Mouse (Mus musculus) hindbrain, embryonic 16.5 days (tissue): ENCODE results near the gene Slc7a11. TPM values are rescaled to one million over a fixed set of nuclear protein-coding genes. Genes with fewer than 3 reads are reported as not detected.

Experiments
- ATAC-seq: fragments of 200-750 bp; cut with Nextera tagmentation; 2 replicates; pipeline ENCODE4 v1.8.0; 2017; ENCODE audit warnings: moderate TSS enrichment, moderate library complexity
- H3K27ac ChIP-seq: fragments of 300-500 bp; sonication (generic); 2 replicates; pipeline ENCODE4 v1.5.1; 2014; ENCODE audit warnings: low read depth, mild to moderate bottlenecking, control low read depth, low read length, moderate library complexity
- H3K27me3 ChIP-seq: fragments of 300-500 bp; sonication (generic); replicated peaks from 2 replicates; pipeline ENCODE4 v1.6.1; 2014; ENCODE audit warnings: low read length; ENCODE audit not compliant: control insufficient read depth, insufficient read depth
- H3K36me3 ChIP-seq: fragments of 300-500 bp; sonication (generic); 2 replicates; pipeline ENCODE4 v1.6.1; 2014; ENCODE audit warnings: mild to moderate bottlenecking, low read length, moderate library complexity, mixed read lengths; ENCODE audit not compliant: control insufficient read depth, insufficient read depth
- H3K4me1 ChIP-seq: fragments of 300-500 bp; sonication (generic); 2 replicates; pipeline ENCODE4 v1.6.1; 2014; ENCODE audit warnings: low read depth, low read length; ENCODE audit not compliant: control insufficient read depth, insufficient read depth
- H3K4me2 ChIP-seq: fragments of 300-500 bp; sonication (generic); 2 replicates; pipeline ENCODE4 v1.6.1; 2014; ENCODE audit warnings: mild to moderate bottlenecking, low read length, control low read depth, moderate library complexity
- H3K4me3 ChIP-seq: fragments of 300-500 bp; sonication (generic); 2 replicates; pipeline ENCODE4 v1.5.1; 2014; ENCODE audit warnings: mild to moderate bottlenecking, low read length, control low read depth, moderate library complexity
- H3K9ac ChIP-seq: fragments of 300-500 bp; sonication (generic); 2 replicates; pipeline ENCODE4 v1.6.1; 2014; ENCODE audit warnings: low read depth, mild to moderate bottlenecking, control low read depth, low read length, moderate library complexity
- H3K9me3 ChIP-seq: fragments of 300-500 bp; sonication (generic); 2 replicates; pipeline ENCODE4 v1.6.1; 2014; ENCODE audit warnings: mild to moderate bottlenecking, low read length, moderate library complexity; ENCODE audit not compliant: control insufficient read depth
- WGBS: fragments of 180-500 bp; shearing (Covaris S2); extraction: QIAGEN DNeasy Blood & Tissue Kit; methylation state at CpG from one replicate; pipeline ENCODE4 v1.1.7; 2014; 5-methylcytosine and 5-hydroxymethylcytosine counted together
- polyA plus RNA-seq: library from polyadenylated mRNA; unstranded; fragments of >200 nt; fragmentation: Nextera tagmentation; extraction: Ambion mirVana; gene quantifications from 2 replicates; pipeline ENCODE4 v1.2.1, GENCODE M21; 2015

Slc7a11 gene
- polyA plus RNA-seq, 1 experiment from 2014 or later, result 3.4 TPM

- Histone ChIP-seq H3K27me3 (no peaks in the 10 kb centered on the region; the same call in 1 of the 2 replicates), H3K4me3 (no peak overlapping the region), H3K4me2 (no peak overlapping the region), H3K27ac (no peak overlapping the region), H3K9me3 (0 out of 2 replicates have a peak, but pooled peaks cover 3% of the 10 kb centered on the region), H3K9ac (no peak overlapping the region), H3K36me3 (no peaks in the 10 kb centered on the region), H3K4me1 (no peaks in the 10 kb centered on the region)
- ATAC-seq, result no peak
Measured at GRCm38 (mm10) chr3:49893945-49894344, 549.5 kb downstream of the Slc7a11 start.

GRCm38 (mm10) chr3:49887359-49887758 is 556.1 kb downstream of the Slc7a11 start:
- Histone ChIP-seq H3K4me3 (no peak overlapping the region), H3K9ac (no peak overlapping the region), H3K27me3 (no peaks in the 10 kb centered on the region), H3K36me3 (no peaks in the 10 kb centered on the region), H3K4me1 (no peaks in the 10 kb centered on the region; the same call in 1 of the 2 replicates), H3K4me2 (no peak overlapping the region), H3K27ac (no peak overlapping the region), H3K9me3 (no peaks in the 10 kb centered on the region)
- 45% methylated on average over 2 of the region's 2 CpGs for WGBS
- no peak for ATAC-seq

GRCm38 (mm10) chr3:49886220-49886945 is 557.0 kb downstream of the Slc7a11 start:
- no peak overlapping the region for H3K27ac ChIP-seq
- H3K4me1 ChIP-seq, result no peaks in the 10 kb centered on the region; the same call in 1 of the 2 replicates
- no peaks in the 10 kb centered on the region for H3K36me3 ChIP-seq
- no peaks in the 10 kb centered on the region for H3K27me3 ChIP-seq
- no peak overlapping the region for H3K9ac ChIP-seq
- ATAC-seq, result peak; percentile 88
- no peaks in the 10 kb centered on the region for H3K9me3 ChIP-seq
- no peak overlapping the region for H3K4me3 ChIP-seq
- 18% methylated on average over 8 of the region's 8 CpGs for WGBS
- H3K4me2 ChIP-seq, result no peak overlapping the region

GRCm38 (mm10) chr3:49880496-49880895 is 562.9 kb downstream of the Slc7a11 start:
- no peak for ATAC-seq
- no peaks in the 10 kb centered on the region for H3K9me3 ChIP-seq

GRCm38 (mm10) chr3:49870786-49871185 is 572.6 kb downstream of the Slc7a11 start:
- H3K9me3 ChIP-seq, result no peaks in the 10 kb centered on the region
- H3K36me3 ChIP-seq, result no peaks in the 10 kb centered on the region
- no peak overlapping the region for H3K4me3 ChIP-seq
- H3K9ac ChIP-seq, result no peak overlapping the region
- 64% methylated on average over 3 of the region's 3 CpGs for WGBS
- no peak for ATAC-seq
- H3K27ac ChIP-seq, result no peak overlapping the region
- H3K4me2 ChIP-seq, result no peak overlapping the region
- H3K27me3 ChIP-seq, result no peaks in the 10 kb centered on the region
- peaks cover 9% of the 10 kb centered on the region for H3K4me1 ChIP-seq

More at GRCm38 (mm10) chr3:49880496-49880895, 562.9 kb downstream of the Slc7a11 start:
- H3K36me3 ChIP-seq, result no peaks in the 10 kb centered on the region
- H3K4me3 ChIP-seq, result no peak overlapping the region
- no peak overlapping the region for H3K9ac ChIP-seq
- H3K4me2 ChIP-seq, result no peak overlapping the region
- no peaks in the 10 kb centered on the region for H3K4me1 ChIP-seq
- no peaks in the 10 kb centered on the region for H3K27me3 ChIP-seq
- no peak overlapping the region for H3K27ac ChIP-seq

GRCm38 (mm10) chr3:49867951-49868584 is 575.3 kb downstream of the Slc7a11 start:
- 11% methylated on average over 4 of the region's 4 CpGs for WGBS
- Histone ChIP-seq H3K36me3 (no peaks in the 10 kb centered on the region), H3K4me2 (0 out of 2 replicates have a peak overlapping the region, but pooled peaks have one; percentile 1), H3K4me3 (no peak overlapping the region), H3K9me3 (no peaks in the 10 kb centered on the region), H3K27ac (peak overlapping the region; percentile 1; the same call in 1 of the 2 replicates), H3K9ac (no peak overlapping the region), H3K27me3 (no peaks in the 10 kb centered on the region), H3K4me1 (peaks cover 9% of the 10 kb centered on the region)
- peak; percentile 44; the same call in 1 of the 2 replicates for ATAC-seq

GRCm38 (mm10) chr3:49867147-49867950 is 576.1 kb downstream of the Slc7a11 start:
- no peak for ATAC-seq
- Histone ChIP-seq H3K4me1 (peaks cover 9% of the 10 kb centered on the region), H3K4me2 (0 out of 2 replicates have a peak overlapping the region, but pooled peaks have one; percentile 1), H3K36me3 (no peaks in the 10 kb centered on the region), H3K9me3 (no peaks in the 10 kb centered on the region), H3K27ac (no peak overlapping the region; the same call in 1 of the 2 replicates), H3K27me3 (no peaks in the 10 kb centered on the region), H3K4me3 (no peak overlapping the region), H3K9ac (no peak overlapping the region)
- 20% methylated on average over 7 of the region's 7 CpGs for WGBS

GRCm38 (mm10) chr3:49866061-49866515 is 577.3 kb downstream of the Slc7a11 start:
- WGBS, result 2% methylated on average over 11 of the region's 11 CpGs
- peak; percentile 93 for ATAC-seq

More at GRCm38 (mm10) chr3:49866061-49866515, 577.3 kb downstream of the Slc7a11 start:
- H3K4me1 ChIP-seq, result peaks cover 9% of the 10 kb centered on the region
- no peaks in the 10 kb centered on the region for H3K9me3 ChIP-seq
- peak overlapping the region; percentile 10; the same call in 1 of the 2 replicates for H3K9ac ChIP-seq
- H3K36me3 ChIP-seq, result no peaks in the 10 kb centered on the region
- peak overlapping the region; percentile 30 for H3K4me2 ChIP-seq
- H3K4me3 ChIP-seq, result no peak overlapping the region; the same call in 1 of the 2 replicates
- peak overlapping the region; percentile 32; the same call in 1 of the 2 replicates for H3K27ac ChIP-seq
- no peaks in the 10 kb centered on the region for H3K27me3 ChIP-seq
